Mouse (Mus musculus) MEL (cell line): ENCODE measurements around the gene Cdc20. TPM values are rescaled to one million over a fixed set of nuclear protein-coding genes. Genes with fewer than 3 reads are reported as not detected.
A peak's percentile ranks its signal among the peaks of the same experiment; 100 is the strongest.

Experiments
- DNase-seq: peaks from one replicate; pipeline ENCODE4 v3.0.0; 2011; ENCODE audit warnings: low read depth, low spot score
- H3K27ac ChIP-seq: 2 replicates; pipeline ENCODE4 v1.5.1; 2012; ENCODE audit warnings: low read depth, mild to moderate bottlenecking, control low read depth, low read length, moderate library complexity; ENCODE audit not compliant: control insufficient read depth
- H3K27me3 ChIP-seq, 2 experiments: fragments of 150-350 bp in 1 of 2; sonication (generic) in 1 of 2; 2 replicates each; pipeline ENCODE4 v1.6.1; 2012; ENCODE audit warnings: low read length in 2 of 2, mild to moderate bottlenecking in 2 of 2, improper control_type of control experiment in 1 of 2, moderate library complexity in 1 of 2; ENCODE audit not compliant: insufficient read depth in 2 of 2, control insufficient read depth in 1 of 2
- H3K36me3 ChIP-seq, 2 experiments: 2 replicates each; pipeline ENCODE4 v1.6.1; 2012 to 2014; ENCODE audit warnings: low read length in 2 of 2, improper control_type of control experiment in 1 of 2, inconsistent platforms in 1 of 2, mild to moderate bottlenecking in 1 of 2; ENCODE audit not compliant: insufficient read depth in 2 of 2, control insufficient read depth in 1 of 2
- H3K4me1 ChIP-seq, 2 experiments: fragments of 150-350 bp in 1 of 2; sonication (generic) in 1 of 2; 2 replicates each; pipeline ENCODE4 v1.6.1; 2012; ENCODE audit warnings: low read length in 2 of 2, improper control_type of control experiment in 1 of 2, mild to moderate bottlenecking in 1 of 2; ENCODE audit not compliant: insufficient read depth in 2 of 2, control insufficient read depth in 1 of 2
- H3K4me3 ChIP-seq, 2 experiments: fragments of 150-350 bp in 1 of 2; sonication (generic) in 1 of 2; 2 replicates each; pipeline ENCODE4 v1.5.1; 2012; ENCODE audit warnings: low read depth in 2 of 2, low read length in 2 of 2, mild to moderate bottlenecking in 2 of 2, moderate library complexity in 2 of 2, control low read depth in 1 of 2, improper control_type of control experiment in 1 of 2; ENCODE audit not compliant: control insufficient read depth in 1 of 2, insufficient read depth in 1 of 2
- H3K79me2 ChIP-seq: 2 replicates; pipeline ENCODE4 v1.6.1; 2012; ENCODE audit warnings: mild to moderate bottlenecking, low read length, moderate library complexity; ENCODE audit not compliant: control insufficient read depth, poor library complexity, insufficient read depth
- H3K9ac ChIP-seq: 2 replicates; pipeline ENCODE4 v1.6.1; 2012; ENCODE audit warnings: low read depth, mild to moderate bottlenecking, control low read depth, low read length, moderate library complexity; ENCODE audit not compliant: control insufficient read depth, poor library complexity, severe bottlenecking
- H3K9me3 ChIP-seq: fragments of 150-350 bp; sonication (generic); replicated peaks from 2 replicates; pipeline ENCODE4 v1.6.1; 2012; ENCODE audit warnings: mild to moderate bottlenecking, low read length, improper control_type of control experiment, moderate library complexity; ENCODE audit not compliant: insufficient read depth
- BHLHE40 ChIP-seq: IDR thresholded peaks from 2 replicates; pipeline ENCODE4 v1.6.1; 2012; ENCODE audit warnings: low read depth, mild to moderate bottlenecking, inconsistent platforms, low read length, improper control_type of control experiment, borderline replicate concordance
- CHD1 ChIP-seq: IDR thresholded peaks from 2 replicates; pipeline ENCODE4 v1.6.1; 2012; ENCODE audit warnings: low read depth, mild to moderate bottlenecking, inconsistent platforms, low read length, improper control_type of control experiment
- E2F4 ChIP-seq: IDR thresholded peaks from 2 replicates; pipeline ENCODE4 v1.6.1; 2011; ENCODE audit warnings: low read depth, low read length, improper control_type of control experiment, borderline replicate concordance
- ELF1 ChIP-seq: IDR thresholded peaks from 2 replicates; pipeline ENCODE4 v1.6.1; 2014; ENCODE audit warnings: low read depth, mild to moderate bottlenecking, inconsistent platforms, low read length, improper control_type of control experiment, moderate library complexity
- EP300 ChIP-seq, 2 experiments: IDR thresholded peaks; 2 replicates each; pipeline ENCODE4 v1.6.1; 2011; ENCODE audit warnings: improper control_type of control experiment in 2 of 2, low read length in 2 of 2, low read depth in 1 of 2, mild to moderate bottlenecking in 1 of 2
- ETS1 ChIP-seq: IDR thresholded peaks from 2 replicates; pipeline ENCODE4 v1.6.1; 2012; ENCODE audit warnings: low read depth, mild to moderate bottlenecking, inconsistent platforms, low read length, improper control_type of control experiment, moderate library complexity
- GABPA ChIP-seq: IDR thresholded peaks from 2 replicates; pipeline ENCODE4 v1.6.1; 2012; ENCODE audit warnings: low read depth, mild to moderate bottlenecking, inconsistent platforms, low read length, improper control_type of control experiment, moderate library complexity
- KAT2A ChIP-seq: conservative IDR thresholded peaks from 2 replicates; pipeline ENCODE4 v1.6.1; 2012; ENCODE audit warnings: low read depth, low read length, improper control_type of control experiment, inconsistent platforms
- MAX ChIP-seq: IDR thresholded peaks from 2 replicates; pipeline ENCODE4 v1.6.1; 2011; ENCODE audit warnings: low read length, improper control_type of control experiment
- MXI1 ChIP-seq: IDR thresholded peaks from 2 replicates; pipeline ENCODE4 v1.6.1; 2011; ENCODE audit warnings: mild to moderate bottlenecking, low read depth, low read length, improper control_type of control experiment
- MYC ChIP-seq: IDR thresholded peaks from 2 replicates; pipeline ENCODE4 v1.6.1; 2011; ENCODE audit warnings: low read depth, mild to moderate bottlenecking, low read length, improper control_type of control experiment, moderate library complexity
- NELFE ChIP-seq: IDR thresholded peaks from 2 replicates; pipeline ENCODE4 v1.6.1; 2011; ENCODE audit warnings: low read depth, low read length, improper control_type of control experiment
- NRF1 ChIP-seq: IDR thresholded peaks from 2 replicates; pipeline ENCODE4 v1.6.1; 2014; ENCODE audit warnings: low read depth, mild to moderate bottlenecking, inconsistent platforms, low read length, improper control_type of control experiment, moderate library complexity; ENCODE audit not compliant: poor library complexity, insufficient read depth, severe bottlenecking
- POLR2A ChIP-seq, 2 experiments: IDR thresholded peaks; 2 replicates each; pipeline ENCODE4 v1.6.1; 2011 to 2012; ENCODE audit warnings: low read length in 2 of 2, mild to moderate bottlenecking in 2 of 2, control low read depth in 1 of 2, improper control_type of control experiment in 1 of 2, low read depth in 1 of 2, moderate library complexity in 1 of 2; ENCODE audit not compliant: control insufficient read depth in 1 of 2, insufficient read depth in 1 of 2, poor library complexity in 1 of 2
- POLR2AphosphoS5 ChIP-seq: IDR thresholded peaks from 2 replicates; pipeline ENCODE4 v1.6.1; 2012; ENCODE audit warnings: low read depth, borderline replicate concordance, mild to moderate bottlenecking, inconsistent platforms, low read length, moderate library complexity, mixed read lengths
- SIN3A ChIP-seq: IDR thresholded peaks from 2 replicates; pipeline ENCODE4 v1.6.1; 2012; ENCODE audit warnings: low read length, improper control_type of control experiment, inconsistent platforms
- TCF12 ChIP-seq: IDR thresholded peaks from 2 replicates; pipeline ENCODE4 v1.6.1; 2014; ENCODE audit warnings: low read depth, mild to moderate bottlenecking, inconsistent platforms, low read length, improper control_type of control experiment, moderate library complexity
- USF2 ChIP-seq, 2 experiments: IDR thresholded peaks; 2 replicates each; pipeline ENCODE4 v1.6.1; 2011 to 2012; ENCODE audit warnings: improper control_type of control experiment in 2 of 2, low read length in 2 of 2, borderline replicate concordance in 1 of 2, inconsistent platforms in 1 of 2, low read depth in 1 of 2, mild to moderate bottlenecking in 1 of 2; ENCODE audit not compliant: insufficient read depth in 1 of 2
- ZC3H11A ChIP-seq: IDR thresholded peaks from 2 replicates; pipeline ENCODE4 v1.6.1; 2012; ENCODE audit warnings: low read depth, mild to moderate bottlenecking, inconsistent platforms, low read length, improper control_type of control experiment
- ZKSCAN1 ChIP-seq: IDR thresholded peaks from 2 replicates; pipeline ENCODE4 v1.6.1; 2012; ENCODE audit warnings: low read depth, mild to moderate bottlenecking, inconsistent platforms, low read length, improper control_type of control experiment, moderate library complexity
- ZMIZ1 ChIP-seq: IDR thresholded peaks from 2 replicates; pipeline ENCODE4 v1.6.1; 2012; ENCODE audit warnings: low read depth, mild to moderate bottlenecking, inconsistent platforms, low read length, improper control_type of control experiment, moderate library complexity
- ZNF384 ChIP-seq: IDR thresholded peaks from 2 replicates; pipeline ENCODE4 v1.6.1; 2012; ENCODE audit warnings: low read depth, mild to moderate bottlenecking, inconsistent platforms, low read length, improper control_type of control experiment
- polyA plus RNA-seq, 2 experiments: library from polyadenylated mRNA; stranded (reverse) in 1 of 2; unstranded in 1 of 2; fragments of >175 nt in 1 of 2; fragments of >200 nt in 1 of 2; gene quantifications; 2 replicates each; pipeline versions ENCODE4 v1.2.1 to v1.2.4; 2012; ENCODE audit warnings: low replicate concordance in 2 of 2, low read depth in 1 of 2; ENCODE audit not compliant: insufficient read length in 2 of 2, insufficient read depth in 1 of 2, missing spikeins in 1 of 2
- total RNA-seq: library from RNA; depleted of rRNA; stranded (reverse); fragments of 300-350 nt; gene quantifications from 2 replicates; pipeline ENCODE4 v1.2.3, GENCODE M21; 2012

Cdc20 gene
- total and polyA plus RNA-seq, 3 experiments, result 189 to 247 TPM; not detected in 1

- TF ChIP-seq NRF1, result no peak
- no peak for TF ChIP-seq POLR2A (IDR thresholded peaks at IDR 0.05; ENCODE audit: control insufficient read depth in 1 of 2, insufficient read depth in 1 of 2, low read depth in 1 of 2, low read length in 2 of 2, poor library complexity in 1 of 2)
- no peak for TF ChIP-seq ZNF384
- no peak for TF ChIP-seq SIN3A
- no peak for TF ChIP-seq KAT2A
- no peak for TF ChIP-seq CHD1
- no peak for TF ChIP-seq TCF12
- no peak for TF ChIP-seq NELFE
- TF ChIP-seq E2F4, result no peak
- no peak for TF ChIP-seq ZC3H11A
- no peak for TF ChIP-seq MAX
- TF ChIP-seq MYC, result no peak
- Histone ChIP-seq H3K79me2 (no peaks in the 10 kb centered on the region), H3K4me3 (no peak overlapping the region), H3K27me3 (peaks cover 7 to 24% of the 10 kb centered on the region in 2 experiments), H3K27ac (no peak overlapping the region), H3K9ac (no peak overlapping the region), H3K36me3 (no peaks in the 10 kb centered on the region), H3K9me3 (no peaks in the 10 kb centered on the region), H3K4me1 (no peaks in the 10 kb centered on the region)
- peak; percentile 30 for DNase-seq
Observed at GRCm38 (mm10) chr4:118465697-118466163, 28.6 kb upstream of the Cdc20 start.

GRCm38 (mm10) chr4:118464956-118465355 lies 27.8 kb upstream of the Cdc20 start:
- no peak for DNase-seq
- Histone ChIP-seq H3K9me3 (no peaks in the 10 kb centered on the region), H3K36me3 (no peaks in the 10 kb centered on the region), H3K4me3 (no peak overlapping the region), H3K27ac (no peak overlapping the region), H3K79me2 (no peaks in the 10 kb centered on the region), H3K4me1 (no peaks in the 10 kb centered on the region), H3K27me3 (peaks cover 5 to 22% of the 10 kb centered on the region in 2 experiments), H3K9ac (no peak overlapping the region)
- TF ChIP-seq ZKSCAN1 (no peak), USF2 (IDR thresholded peaks at IDR 0.05; ENCODE audit: borderline replicate concordance in 1 of 2, insufficient read depth in 1 of 2, low read depth in 1 of 2, low read length in 2 of 2) (no peak)

- no peak for DNase-seq
- peaks cover 2 to 8% of the 10 kb centered on the region in 2 experiments for H3K27me3 ChIP-seq
- no peaks in the 10 kb centered on the region for H3K36me3 ChIP-seq
- no peak for TF ChIP-seq ZMIZ1
- no peak for TF ChIP-seq EP300 (IDR thresholded peaks at IDR 0.05; ENCODE audit: low read depth in 1 of 2, low read length in 2 of 2)
- TF ChIP-seq BHLHE40, result no peak
- TF ChIP-seq E2F4, result no peak
- no peak for TF ChIP-seq ELF1
- TF ChIP-seq USF2 (IDR thresholded peaks at IDR 0.05; ENCODE audit: borderline replicate concordance in 1 of 2, insufficient read depth in 1 of 2, low read depth in 1 of 2, low read length in 2 of 2), result no peak
- no peak for TF ChIP-seq ZKSCAN1
- TF ChIP-seq MXI1, result no peak
- TF ChIP-seq GABPA, result no peak
- TF ChIP-seq POLR2AphosphoS5, result no peak
- no peak for TF ChIP-seq ETS1
- H3K79me2 ChIP-seq, result no peaks in the 10 kb centered on the region
- no peak within 1 kb of the TSS for H3K9ac ChIP-seq
- H3K4me1 ChIP-seq, result no peaks in the 10 kb centered on the region
- no peak within 1 kb of the TSS for H3K4me3 ChIP-seq
- no peak within 1 kb of the TSS for H3K27ac ChIP-seq
- no peaks in the 10 kb centered on the region for H3K9me3 ChIP-seq
Observed at GRCm38 (mm10) chr4:118457345-118457975, 20.3 kb upstream of the Cdc20 start, which contains the start of gene Mpl. Mpl (minus strand) TSS chr4:118457513.
